Mouse (Mus musculus) hindbrain, embryonic 11.5 days (tissue): Measurements from ENCODE around the gene Apol9b. TPM values are rescaled to one million over a fixed set of nuclear protein-coding genes. Genes with fewer than 3 reads are reported as not detected.

Experiments used
- ATAC-seq: fragments of 200-750 bp; cut with Nextera tagmentation; 2 replicates; pipeline ENCODE4 v1.8.0; 2017; ENCODE audit warnings: mild to moderate bottlenecking, moderate TSS enrichment, moderate library complexity; ENCODE audit not compliant: low FRiP score
- DNase-seq: peaks from one replicate; pipeline ENCODE4 v3.0.0-alpha.2; 2015; ENCODE audit warnings: low spot score
- H3K27ac ChIP-seq: fragments of 300-500 bp; sonication (generic); 2 replicates; pipeline ENCODE4 v1.5.1; 2014; ENCODE audit warnings: mild to moderate bottlenecking, low read depth, low read length
- H3K27me3 ChIP-seq: fragments of 300-500 bp; sonication (generic); 2 replicates; pipeline ENCODE4 v1.6.1; 2014; ENCODE audit warnings: mild to moderate bottlenecking, low read length, moderate library complexity, mixed read lengths; ENCODE audit not compliant: control insufficient read depth, insufficient read depth
- H3K36me3 ChIP-seq: fragments of 300-500 bp; sonication (generic); 2 replicates; pipeline ENCODE4 v1.6.1; 2014; ENCODE audit warnings: mild to moderate bottlenecking, low read length, moderate library complexity, mixed read lengths; ENCODE audit not compliant: control insufficient read depth, insufficient read depth
- H3K4me1 ChIP-seq: fragments of 300-500 bp; sonication (generic); replicated peaks from 2 replicates; pipeline ENCODE4 v1.6.1; 2014; ENCODE audit warnings: low read length, mixed read lengths; ENCODE audit not compliant: control insufficient read depth, insufficient read depth
- H3K4me2 ChIP-seq: fragments of 300-500 bp; sonication (generic); replicated peaks from 2 replicates; pipeline ENCODE4 v1.6.1; 2014; ENCODE audit warnings: mild to moderate bottlenecking, low read depth, low read length
- H3K4me3 ChIP-seq: fragments of 300-500 bp; sonication (generic); 2 replicates; pipeline ENCODE4 v1.5.1; 2014; ENCODE audit warnings: low read depth, low read length
- H3K9ac ChIP-seq: fragments of 300-500 bp; sonication (generic); 2 replicates; pipeline ENCODE4 v1.6.1; 2014; ENCODE audit warnings: low read depth, low read length
- H3K9me3 ChIP-seq: fragments of 300-500 bp; sonication (generic); 2 replicates; pipeline ENCODE4 v1.6.1; 2016; ENCODE audit warnings: low read length; ENCODE audit not compliant: control insufficient read depth
- WGBS: fragments of 180-500 bp; shearing (Covaris S2); extraction: QIAGEN DNeasy Blood & Tissue Kit; methylation state at CpG from one replicate; pipeline ENCODE4 v1.1.7; 2014; 5-methylcytosine and 5-hydroxymethylcytosine counted together
- polyA plus RNA-seq: library from polyadenylated mRNA; unstranded; fragments of >200 nt; fragmentation: Nextera tagmentation; extraction: Ambion mirVana; gene quantifications from 2 replicates; pipeline ENCODE4 v1.2.1, GENCODE M21; 2014

Apol9b gene
- polyA plus RNA-seq, 1 experiment from 2014 or later, result not detected

GRCm38 (mm10) chr15:77775186-77775963, 46.5 kb downstream of the Apol9b start:
- Histone ChIP-seq H3K4me3 (no peak overlapping the region), H3K4me2 (no peak overlapping the region), H3K9me3 (no peaks in the 10 kb centered on the region), H3K36me3 (peaks cover 11% of the 10 kb centered on the region; the same call in 1 of the 2 replicates), H3K27ac (no peak overlapping the region), H3K27me3 (no peaks in the 10 kb centered on the region), H3K9ac (no peak overlapping the region), H3K4me1 (no peaks in the 10 kb centered on the region)
- DNase-seq (peak; percentile 87), ATAC-seq (no peak)
- 71% methylated on average over 20 of the region's 20 CpGs for WGBS

- peak; percentile 40 for DNase-seq
Measured at GRCm38 (mm10) chr15:77782449-77783014, 53.7 kb downstream of the Apol9b start.

GRCm38 (mm10) chr15:77784039-77784824, 55.4 kb downstream of the Apol9b start:
- Histone ChIP-seq H3K9me3 (no peaks in the 10 kb centered on the region), H3K4me3 (no peak overlapping the region), H3K36me3 (0 out of 2 replicates have a peak, but pooled peaks cover 4% of the 10 kb centered on the region), H3K9ac (no peak overlapping the region), H3K4me1 (no peaks in the 10 kb centered on the region), H3K27me3 (no peaks in the 10 kb centered on the region), H3K27ac (peak overlapping the region; percentile 20; the same call in 1 of the 2 replicates), H3K4me2 (no peak overlapping the region)
- DNase-seq (no peak), ATAC-seq (no peak)
- 70% methylated on average over 22 of the region's 22 CpGs for WGBS

More at GRCm38 (mm10) chr15:77782449-77783014, 53.7 kb downstream of the Apol9b start:
- no peak overlapping the region for H3K9ac ChIP-seq
- no peaks in the 10 kb centered on the region for H3K4me1 ChIP-seq
- H3K4me3 ChIP-seq, result no peak overlapping the region
- H3K4me2 ChIP-seq, result no peak overlapping the region
- H3K9me3 ChIP-seq, result no peaks in the 10 kb centered on the region
- no peak overlapping the region for H3K27ac ChIP-seq
- H3K27me3 ChIP-seq, result no peaks in the 10 kb centered on the region
- ATAC-seq, result no peak
- 86% methylated on average over 11 of the region's 11 CpGs for WGBS
- H3K36me3 ChIP-seq, result 0 out of 2 replicates have a peak, but pooled peaks cover 6% of the 10 kb centered on the region

GRCm38 (mm10) chr15:77785807-77786206, 57.0 kb downstream of the Apol9b start:
- no peak overlapping the region for H3K4me3 ChIP-seq
- H3K27ac ChIP-seq, result no peak overlapping the region
- H3K4me2 ChIP-seq, result no peak overlapping the region
- no peak overlapping the region for H3K9ac ChIP-seq
- WGBS, result 92% methylated on average over 1 of the region's 1 CpGs
- DNase-seq (no peak), ATAC-seq (no peak)
- H3K9me3 ChIP-seq, result no peaks in the 10 kb centered on the region
- no peaks in the 10 kb centered on the region for H3K27me3 ChIP-seq
- no peaks in the 10 kb centered on the region for H3K4me1 ChIP-seq
- H3K36me3 ChIP-seq, result 0 out of 2 replicates have a peak, but pooled peaks cover 4% of the 10 kb centered on the region

Other genes with a start within 250 kb of the Apol9b start
- not detected in 2 replicates for gene Apol11a, start 220.8 kb upstream of the Apol9b start, polyA plus RNA-seq
- not detected in 2 replicates for gene Apol7c, start 195.7 kb upstream of the Apol9b start, polyA plus RNA-seq
- gene 1700025B11Rik, start 167.1 kb upstream of the Apol9b start, polyA plus RNA-seq, result not detected in 2 replicates
- 0.10 TPM in 1 of 2 replicates, not detected in the other for gene Apol10b, start 132.9 kb upstream of the Apol9b start, polyA plus RNA-seq
- gene Gm36245, start 129.8 kb upstream of the Apol9b start, polyA plus RNA-seq, result not detected in 2 replicates
- gene Apol11b, start 85.8 kb upstream of the Apol9b start, polyA plus RNA-seq, result not detected in 2 replicates
- gene Apol7e, start 30.2 kb upstream of the Apol9b start, polyA plus RNA-seq, result not detected in 2 replicates
- 0.06 and 0.20 TPM in 2 replicates for gene Apol8, start 28.0 kb downstream of the Apol9b start, polyA plus RNA-seq
- gene Myh9, start 113.1 kb downstream of the Apol9b start, polyA plus RNA-seq, result 20.7 and 29.8 TPM in 2 replicates
- gene Txn2, start 200.0 kb downstream of the Apol9b start, polyA plus RNA-seq, result 251 and 253 TPM in 2 replicates
- 4.4 and 4.6 TPM in 2 replicates for gene Foxred2, start 227.7 kb downstream of the Apol9b start, polyA plus RNA-seq
- 246 and 250 TPM in 2 replicates for gene Eif3d, start 241.8 kb downstream of the Apol9b start, polyA plus RNA-seq